Mouse (Mus musculus) c-Kit-negative CD71-positive TER-119-positive erythroid progenitor cells, embryonic 14.5 days (primary cell): ENCODE data around the gene Fyb.

Source experiments
- DNase-seq: peaks from one replicate; pipeline ENCODE4 v3.0.0-alpha.2; 2013; ENCODE audit warnings: low read depth, low spot score

The Fyb gene

DNA sequence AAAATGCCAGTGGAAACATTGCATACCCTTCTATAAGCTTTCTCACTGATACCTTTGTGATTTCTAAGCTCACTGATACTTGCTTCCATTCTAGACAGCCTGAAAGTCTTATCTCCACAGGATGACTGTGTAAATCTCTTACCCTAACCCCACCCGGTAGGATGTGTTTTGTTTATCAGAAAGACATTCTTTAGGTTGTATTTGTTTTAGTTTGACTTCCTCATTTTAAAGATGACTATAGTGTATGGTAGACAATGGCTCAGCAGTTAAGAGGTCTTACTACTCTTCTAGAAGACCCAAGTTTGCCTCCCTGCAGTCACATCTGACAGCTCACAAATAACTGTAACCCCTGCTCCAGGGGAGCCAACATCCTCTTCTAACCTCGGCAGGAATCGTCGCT lies 130.4 kb downstream of the Fyb start:
- DNase-seq, result no peak

DNA sequence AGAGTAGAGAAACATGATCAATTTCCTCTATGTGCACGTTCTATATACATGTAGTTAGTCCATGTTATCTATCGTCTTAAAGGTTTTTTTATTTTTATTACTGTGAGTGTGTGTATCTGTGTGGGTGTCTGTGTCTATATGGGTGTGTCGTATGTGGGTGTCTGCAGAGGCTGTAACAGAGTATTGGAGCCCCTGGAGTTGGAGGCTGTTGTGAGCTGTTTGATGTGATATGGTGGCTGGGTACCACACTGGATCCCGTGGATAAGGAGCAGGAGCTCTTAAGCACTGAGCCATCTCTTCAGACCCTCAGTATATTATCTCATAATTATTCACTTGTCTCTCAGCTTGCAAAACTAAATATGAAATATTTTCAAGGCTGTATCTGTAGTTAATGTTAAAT lies 135.4 kb downstream of the Fyb start:
- DNase-seq, result peak; percentile 3

DNA sequence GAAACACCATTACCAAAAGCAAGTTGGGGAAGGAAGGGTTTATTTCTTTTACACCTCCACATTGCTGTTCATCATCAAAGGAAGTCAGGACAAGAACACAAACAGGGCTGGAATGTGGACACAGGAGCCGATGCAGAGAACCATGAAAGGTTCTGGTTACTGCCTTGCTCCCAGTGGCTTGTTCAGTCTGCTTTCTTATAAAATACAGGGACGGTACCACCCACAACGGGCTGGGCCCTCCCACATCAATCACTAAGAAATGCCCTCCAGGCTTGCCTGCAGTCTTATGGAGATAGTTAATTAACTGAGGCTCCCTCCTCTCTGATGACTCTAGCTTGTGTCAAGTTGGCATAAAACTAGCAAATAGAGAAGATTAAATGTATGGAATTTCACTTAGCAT lies 139.3 kb downstream of the Fyb start:
- no peak for DNase-seq

DNA sequence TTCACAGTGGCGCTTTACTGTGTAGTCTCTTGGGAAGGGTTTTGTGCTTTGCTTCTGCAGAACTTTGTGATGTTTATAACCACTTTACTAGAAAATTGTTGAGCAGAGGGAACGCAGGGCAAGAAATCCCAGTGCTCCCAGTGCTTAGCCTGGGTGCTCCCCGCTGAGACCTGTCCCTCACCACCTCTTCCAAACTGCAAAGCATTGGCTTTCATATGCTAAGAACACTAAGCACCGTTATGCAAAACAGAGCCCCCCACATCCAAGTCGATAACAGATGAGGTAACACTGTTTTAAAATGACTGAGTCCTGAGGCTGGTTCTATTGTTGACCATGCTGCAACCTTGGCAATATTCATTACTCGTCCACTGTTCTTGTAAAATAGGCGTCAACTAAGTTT lies 141.3 kb downstream of the Fyb start:
- no peak for DNase-seq

DNA sequence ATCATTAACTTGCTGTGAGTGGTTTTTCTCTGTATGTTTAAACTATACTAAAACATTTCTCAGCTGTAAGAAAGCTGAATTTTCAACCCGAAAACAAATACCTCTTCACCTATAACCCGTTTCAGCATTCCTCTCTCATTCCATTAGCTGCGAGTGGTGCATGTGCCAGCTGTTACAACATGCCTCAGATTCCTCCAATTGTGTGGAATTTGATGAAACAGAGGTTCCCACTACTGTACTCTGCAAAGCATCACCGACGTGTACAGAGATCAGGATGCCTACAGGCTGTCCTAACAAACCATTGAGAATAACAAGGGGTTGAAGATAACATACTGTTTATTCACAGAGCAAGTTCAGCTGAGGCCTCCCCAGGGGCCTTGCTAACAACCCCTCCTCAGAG lies 143.4 kb downstream of the Fyb start:
- no peak for DNase-seq

DNA sequence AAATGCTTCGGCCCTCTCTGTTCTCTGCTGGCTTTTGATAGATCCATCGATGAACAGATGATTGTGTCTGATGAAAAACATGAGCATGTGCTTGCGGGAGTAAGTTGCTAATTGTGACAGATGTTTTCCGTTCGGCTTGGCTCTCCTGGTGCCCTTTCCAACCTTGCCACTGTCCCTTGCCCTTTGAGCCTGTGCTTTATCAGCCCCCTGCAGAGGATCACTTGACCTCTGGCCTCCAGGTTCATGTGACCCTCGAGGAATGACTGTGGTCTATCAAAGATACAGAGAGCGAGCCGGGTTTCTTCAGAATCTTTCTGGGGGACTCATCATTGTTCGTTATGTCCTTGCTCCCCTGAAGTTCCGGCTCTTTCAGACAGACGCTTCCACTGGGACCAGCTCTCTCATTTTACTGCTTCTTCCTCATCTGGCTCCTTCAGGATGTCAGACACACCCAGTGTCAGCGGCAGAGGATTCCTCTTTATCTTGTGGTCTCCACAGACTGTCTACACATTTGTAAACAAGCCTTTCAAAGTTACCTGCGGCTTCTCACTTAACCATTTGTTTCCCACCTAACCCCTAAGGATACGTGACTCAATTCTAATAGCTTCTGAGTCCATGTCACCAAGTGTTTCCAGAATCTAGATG lies 146.3 kb downstream of the Fyb start:
- no peak for DNase-seq

DNA sequence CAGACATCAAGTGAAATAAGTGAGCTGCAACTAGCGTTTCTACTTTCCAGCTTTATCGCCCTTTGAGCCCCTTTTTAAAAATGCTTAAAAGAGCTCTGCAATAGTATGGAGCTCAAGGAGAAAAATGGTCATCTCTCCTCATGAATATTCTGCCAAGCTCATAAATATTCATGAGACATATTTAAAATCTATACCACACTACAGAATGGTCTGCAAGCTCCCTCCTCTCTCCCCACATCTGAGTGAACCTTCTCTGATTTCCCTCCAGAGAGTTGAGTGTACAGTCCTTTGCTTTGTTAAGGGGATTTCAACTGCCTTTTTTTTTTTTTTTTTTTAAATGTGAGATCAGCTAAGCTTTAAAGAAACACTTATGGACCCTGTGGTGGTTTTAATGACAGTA lies 155.8 kb downstream of the Fyb start:
- DNase-seq, result no peak

DNA sequence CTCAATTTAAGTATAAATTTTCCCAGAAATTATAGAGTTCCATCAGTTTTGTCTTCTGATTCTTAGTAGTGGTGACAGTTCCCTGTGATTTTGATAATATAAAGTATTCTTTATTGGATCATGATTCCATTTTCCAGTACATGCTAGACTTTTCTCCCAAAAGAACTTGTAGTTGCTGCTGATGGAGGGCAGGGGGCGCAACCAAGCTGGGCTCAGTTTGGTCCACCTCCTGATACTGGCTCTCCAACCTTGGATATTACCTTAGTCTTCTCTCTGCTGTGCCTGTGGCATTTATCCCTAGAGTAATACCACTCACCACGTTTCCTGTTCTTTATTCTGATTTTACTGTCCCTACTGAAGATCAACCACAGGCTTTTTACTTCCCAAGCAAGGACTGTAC lies 179.5 kb downstream of the Fyb start:
- no peak for DNase-seq

DNA sequence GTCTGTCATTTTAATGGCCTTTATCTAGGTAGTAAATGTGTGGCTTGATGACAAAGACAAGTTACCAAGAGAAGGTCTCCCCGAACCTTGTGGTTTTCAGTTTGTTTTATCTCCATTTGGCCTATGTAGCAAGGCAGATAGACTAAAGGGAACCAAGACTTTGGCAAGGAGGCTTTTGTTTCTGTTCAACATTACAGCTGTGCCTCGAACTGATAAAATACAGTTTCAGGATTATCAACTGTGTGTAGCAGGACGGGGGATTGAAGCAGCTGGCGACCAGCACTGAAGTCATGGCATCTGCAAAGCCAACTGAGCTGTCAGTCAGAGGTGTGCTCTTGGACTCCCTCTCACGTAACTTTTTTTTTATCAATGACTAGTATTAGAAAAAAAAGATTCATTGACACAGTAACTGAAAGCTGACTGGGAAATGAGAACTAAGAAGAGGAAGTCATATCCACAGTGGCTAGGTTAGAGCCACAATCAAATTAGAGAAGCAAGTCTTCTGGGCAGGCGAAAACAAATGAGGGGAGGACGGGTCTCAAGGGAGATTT lies 182.8 kb downstream of the Fyb start:
- DNase-seq, result no peak

DNA sequence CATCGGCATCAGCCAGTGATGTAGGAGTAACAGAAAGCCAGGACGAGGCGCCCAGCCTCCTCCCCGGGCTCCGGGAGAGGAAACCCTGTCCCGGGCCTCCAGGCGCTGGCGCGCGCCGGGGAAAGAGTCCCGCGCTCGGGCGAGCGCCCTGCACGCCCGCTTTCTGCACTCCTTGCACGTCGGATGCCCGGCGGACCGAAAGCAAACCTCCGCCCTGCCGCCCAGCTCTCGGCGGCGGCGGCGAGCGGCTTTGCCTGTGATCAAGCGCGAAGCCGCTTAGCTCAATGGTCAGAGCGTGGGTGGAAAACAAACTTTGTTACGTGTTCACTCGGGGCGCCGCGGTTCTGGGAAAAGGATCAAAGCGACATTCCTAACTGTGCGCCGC lies 184.9 kb downstream of the Fyb start:
- peak; percentile 70 for DNase-seq

DNA sequence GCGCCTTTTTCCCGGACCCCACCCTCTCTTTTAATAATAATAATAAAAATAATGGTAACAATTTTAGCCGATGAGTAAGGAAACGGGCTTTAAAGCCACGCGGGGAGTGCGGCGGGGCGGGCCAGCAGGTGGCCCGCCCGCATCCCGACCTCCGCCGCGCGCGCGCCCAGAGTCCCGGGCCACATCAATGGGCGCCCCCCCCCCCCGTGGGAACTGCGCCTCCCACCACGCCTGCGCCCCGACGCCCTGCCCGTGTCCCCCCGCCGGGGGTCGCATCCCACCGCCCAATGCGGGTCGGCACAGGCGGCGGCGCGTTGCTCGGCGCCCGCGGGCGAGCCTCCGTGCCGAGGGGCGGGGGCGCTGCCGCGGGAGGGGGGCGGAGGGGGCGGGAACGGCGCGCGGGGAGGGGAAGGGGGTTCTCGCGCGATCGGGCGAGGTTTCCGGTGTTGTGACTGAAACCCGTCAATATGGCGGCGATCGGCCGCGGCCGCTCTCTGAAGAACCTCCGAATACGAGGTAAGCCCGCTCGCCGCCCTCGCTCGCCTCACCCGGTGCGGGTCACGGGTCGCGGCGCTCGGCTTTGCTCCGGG lies 185.4 kb downstream of the Fyb start, which contains the start of gene Rictor:
Gene Rictor (plus strand): TSS at position 444 of the 590 bp plus-strand sequence.
- DNase-seq, result peak; percentile 71

DNA sequence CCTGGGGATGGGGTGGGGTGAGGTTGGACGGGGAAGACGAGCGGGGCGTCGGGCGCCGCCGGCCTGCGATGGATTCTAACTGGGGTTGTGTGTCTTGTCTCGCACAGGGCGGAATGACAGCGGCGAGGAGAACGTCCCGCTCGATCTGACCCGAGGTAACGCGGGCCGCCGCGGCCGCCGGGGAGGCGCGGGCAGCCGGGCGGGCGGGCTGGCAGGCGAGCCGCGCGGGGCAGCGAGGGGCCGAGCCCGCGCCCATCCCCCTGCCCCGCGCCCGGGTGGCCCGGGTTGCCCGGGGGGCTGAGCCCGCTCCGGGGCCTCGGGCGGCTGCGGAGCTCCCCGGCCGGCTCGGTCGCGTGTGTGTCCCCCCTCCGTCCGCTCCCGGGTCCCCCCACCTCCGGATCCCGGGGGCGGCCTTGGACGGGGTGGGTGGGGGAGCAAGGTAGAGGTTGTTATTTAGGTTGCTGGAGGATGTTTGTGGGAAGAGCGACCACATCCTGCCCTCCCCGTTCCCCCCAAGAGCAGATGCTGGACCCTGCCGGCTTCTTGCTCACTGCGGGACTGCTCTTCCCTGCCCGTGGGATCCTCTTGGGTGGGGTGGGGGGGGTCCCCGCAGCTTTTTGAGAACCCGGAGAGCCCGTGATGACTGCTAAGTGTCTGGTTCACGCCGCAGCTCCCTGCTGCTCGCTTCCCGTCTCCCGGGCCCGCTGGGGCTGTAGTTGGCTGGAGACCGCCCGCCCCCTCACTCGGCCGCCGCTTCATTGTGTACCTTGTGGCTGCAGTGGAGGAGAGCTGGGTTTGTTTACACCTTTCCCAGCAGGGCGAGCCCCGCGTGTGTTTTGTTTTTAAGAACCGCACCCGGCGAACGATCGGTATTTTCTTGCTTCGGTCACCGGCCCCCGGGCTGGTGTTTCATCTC lies 186.1 kb downstream of the Fyb start:
- peak; percentile 44 for DNase-seq

DNA sequence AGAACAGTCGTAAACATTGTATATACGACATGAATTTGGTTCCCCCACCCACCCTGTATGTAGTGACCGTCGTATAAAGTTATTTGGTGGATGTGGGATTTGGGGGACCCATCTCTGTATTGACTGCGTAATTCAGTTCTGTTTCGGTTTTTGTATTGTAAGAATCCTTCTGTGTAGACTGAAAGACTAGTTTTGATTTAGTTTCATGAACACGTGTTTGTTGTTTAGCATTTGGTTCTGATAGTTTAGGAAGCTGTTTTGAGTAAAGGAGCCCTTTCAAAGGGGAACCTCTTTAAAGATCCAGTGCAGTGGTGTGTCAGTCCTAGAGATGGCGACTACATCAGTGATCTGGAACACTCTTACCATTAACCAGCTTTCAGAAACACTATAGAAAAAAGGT lies 187.0 kb downstream of the Fyb start:
- no peak for DNase-seq

DNA sequence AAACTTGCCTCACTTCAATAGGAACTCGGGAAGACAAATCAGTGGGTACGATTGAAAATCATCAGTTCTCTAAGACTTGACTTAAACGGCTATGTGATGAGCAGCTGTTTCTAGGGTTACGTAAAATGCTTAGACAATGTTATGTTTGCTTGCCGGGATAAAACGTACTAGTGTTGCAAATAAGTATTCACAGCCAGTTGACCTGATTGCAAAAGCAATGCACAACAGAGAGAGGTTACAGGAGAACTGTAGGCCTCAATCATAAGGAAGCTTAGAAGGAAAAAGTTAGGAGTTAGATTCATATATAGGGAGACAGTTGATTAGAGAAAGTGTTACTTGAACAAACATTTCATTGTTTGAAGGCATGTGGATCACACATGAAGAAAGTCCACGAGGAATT lies 187.7 kb downstream of the Fyb start:
- no peak for DNase-seq

DNA sequence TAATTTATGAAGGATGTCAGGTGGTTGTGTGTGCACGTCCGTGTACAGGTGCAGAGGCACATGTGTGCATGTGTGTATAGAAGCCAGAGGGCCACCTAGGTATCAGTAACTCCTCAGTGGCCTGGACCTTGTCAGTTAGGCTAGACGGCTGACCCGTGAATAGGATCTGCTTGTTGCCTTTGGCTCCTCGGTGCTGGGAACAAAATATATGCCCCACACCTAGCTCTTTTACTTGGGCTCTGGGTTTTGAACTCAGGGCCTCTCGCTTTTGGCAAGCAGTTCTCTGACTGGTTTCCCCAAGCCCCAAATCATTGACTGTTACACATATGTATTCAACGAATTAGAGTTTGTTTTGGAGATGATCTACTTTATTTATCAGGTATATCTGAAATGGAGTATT lies 188.6 kb downstream of the Fyb start:
- no peak for DNase-seq
